Mouse (Mus musculus): Measurements from ENCODE around the gene L2hgdh. TPM values are rescaled to one million over a fixed set of nuclear protein-coding genes. Genes with fewer than 3 reads are reported as not detected.
"Not testable (repeated sequence)": the region's sequence is repeated elsewhere in the genome, so short reads cannot be mapped to it uniquely, and the experiment has no call there.

The L2hgdh gene
- total RNA-seq, 2 experiments from 2014 or later = 37.6 to 42.5 TPM

DNA sequence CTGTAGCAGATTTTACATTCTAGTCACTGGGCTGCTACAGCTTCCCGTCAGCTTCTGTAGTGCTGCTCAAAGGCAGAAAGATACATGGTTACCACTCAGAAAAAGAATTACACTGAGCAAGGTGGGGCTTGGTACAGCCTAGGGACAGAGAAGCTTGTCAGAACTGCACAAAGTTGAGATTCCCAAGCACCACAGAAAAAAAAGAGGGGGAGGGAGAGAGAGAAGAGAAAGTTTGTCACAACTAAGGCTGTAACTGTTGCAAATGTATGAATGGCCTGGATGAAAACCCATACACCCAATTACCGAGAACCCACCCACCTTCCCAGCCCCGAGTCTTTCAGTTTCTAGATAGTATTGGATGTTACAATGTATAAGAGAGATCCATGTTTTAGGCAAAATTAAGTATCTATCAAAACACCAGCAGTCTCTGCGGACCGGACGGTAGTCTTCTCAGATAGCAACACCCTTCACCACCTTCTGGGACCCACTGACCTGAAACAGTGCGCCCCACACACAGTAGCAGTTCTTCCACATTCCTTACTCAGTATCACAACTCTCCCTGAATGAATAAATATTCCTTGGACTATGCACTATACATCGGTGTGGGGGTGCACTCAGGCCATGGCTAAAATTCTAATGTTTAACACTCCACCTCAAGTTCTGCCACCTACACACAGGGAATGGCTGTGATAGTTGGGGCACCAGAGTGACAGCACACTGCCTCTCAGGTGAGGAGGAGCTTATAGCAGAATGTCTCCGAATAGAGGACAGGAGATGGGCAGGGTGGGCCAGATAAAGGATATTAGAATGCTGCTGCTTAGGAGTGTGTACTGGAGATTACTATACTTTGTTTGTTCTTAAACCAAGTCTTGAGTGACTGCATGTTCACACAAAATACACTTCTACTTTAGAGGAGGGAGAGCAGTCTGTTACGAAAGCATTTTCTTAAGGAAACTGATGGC, 49.8 kb downstream of the L2hgdh start:
- DNase-seq (ENCODE audit: low spot score) = no peak

GRCm38 (mm10) chr12:69674176-69674575, 50.5 kb downstream of the L2hgdh start:
- no peak for DNase-seq (ENCODE audit: low spot score)

DNA sequence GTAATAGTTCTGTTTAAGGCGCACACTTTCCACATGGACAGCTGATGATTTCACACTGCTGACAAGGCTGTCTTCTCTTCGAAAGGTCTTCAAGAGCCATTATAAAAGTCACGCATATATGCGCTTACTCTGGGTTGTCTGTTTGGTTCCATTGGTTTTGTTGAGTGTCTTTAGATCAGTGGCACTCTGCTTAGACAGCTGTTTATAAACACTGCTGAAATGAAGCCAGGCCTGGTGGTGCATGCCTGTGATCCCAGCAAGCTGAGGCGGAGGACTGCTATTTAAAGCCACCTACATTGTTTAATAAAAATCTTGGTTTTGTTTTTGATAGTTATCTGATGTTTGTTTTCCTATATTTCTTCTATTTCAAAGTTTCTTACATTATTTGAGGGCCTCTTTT, 58.0 kb downstream of the L2hgdh start:
- no peak for DNase-seq (ENCODE audit: low spot score)

GRCm38 (mm10) chr12:69661658-69662057, 63.0 kb downstream of the L2hgdh start:
- DNase-seq (ENCODE audit: low spot score) = no peak

DNA sequence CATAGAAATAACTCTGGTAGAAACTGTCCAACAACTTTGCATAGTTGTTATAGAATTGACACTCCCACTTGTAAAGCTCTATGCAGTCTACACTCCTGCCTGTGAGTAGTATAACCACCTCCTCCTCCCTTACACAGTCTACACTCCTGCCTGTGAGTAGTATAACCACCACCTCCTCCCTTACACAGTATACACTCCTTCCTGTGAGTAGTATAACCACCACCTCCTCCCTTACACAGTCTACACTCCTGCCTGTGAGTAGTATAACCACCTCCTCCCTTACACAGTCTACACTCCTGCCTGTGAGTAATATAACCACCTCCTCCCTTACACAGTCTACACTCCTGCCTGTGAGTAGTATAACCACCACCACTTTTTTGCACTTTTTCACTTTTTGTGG, 70.7 kb downstream of the L2hgdh start:
- DNase-seq (ENCODE audit: low spot score) = not testable (repeated sequence)

- DNase-seq (ENCODE audit: low spot score) = no peak
Observed at GRCm38 (mm10) chr12:69649511-69649910, 75.2 kb downstream of the L2hgdh start.

- DNase-seq (ENCODE audit: low spot score) = no peak
Observed at GRCm38 (mm10) chr12:69645821-69646616, 78.7 kb downstream of the L2hgdh start.

GRCm38 (mm10) chr12:69644877-69645276, 79.8 kb downstream of the L2hgdh start:
- DNase-seq (ENCODE audit: low spot score) = no peak

DNA sequence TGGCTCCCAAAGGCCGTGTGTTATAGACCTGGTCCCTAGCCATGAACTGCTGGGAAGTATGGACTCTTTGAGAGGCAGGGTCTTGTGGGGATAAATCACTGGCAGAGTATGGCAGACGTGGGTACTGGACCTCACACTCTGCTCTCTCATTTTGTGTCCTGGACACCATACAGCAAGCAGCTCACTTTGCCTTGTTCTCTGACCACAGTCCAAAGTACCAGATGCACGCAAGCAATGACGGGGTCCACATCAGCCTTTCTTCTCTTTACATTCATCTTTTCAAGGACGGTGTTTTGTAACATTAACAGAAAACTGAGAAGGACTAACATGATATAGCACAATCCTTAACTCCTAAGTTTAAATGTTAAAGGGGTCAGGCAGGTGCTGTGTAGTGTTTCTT, 81.8 kb downstream of the L2hgdh start:
- no peak for DNase-seq (ENCODE audit: low spot score)

Small RNA genes within 50 kb of the gene (microRNA-seq; reads per million reads assigned to microRNA genes)
- not detected for gene Mir681

Other genes with a start within 250 kb of the L2hgdh start
- 1 to 10 TPM; 4.2 to 4.7 TPM for gene Vcpkmt, start 141.8 kb downstream of the L2hgdh start, total RNA-seq (2021)
- gene Sos2, start 43.0 kb downstream of the L2hgdh start, total RNA-seq (2021) = 10 to 100 TPM; 49.7 to 55.4 TPM
- 10 to 100 TPM; 20.1 to 23.3 TPM for gene Atp5s, start 77 bp upstream of the L2hgdh start, total RNA-seq (2021)
- 1 to 10 TPM; 1.0 to 1.6 TPM for gene Cdkl1, start 66.4 kb upstream of the L2hgdh start, total RNA-seq (2021)
- 1 to 10 TPM; 1.6 to 3.1 TPM for gene Atl1, start 167.7 kb upstream of the L2hgdh start, total RNA-seq (2021)
- gene Map4k5, start 168.3 kb upstream of the L2hgdh start, total RNA-seq (2021) = 10 to 100 TPM; 21.9 to 23.2 TPM

Measured in gastrocnemius, adult 18-20 months (tissue).